Mouse (Mus musculus) neural tube, embryonic 11.5 days (tissue): Measurements from ENCODE around the gene Mdfic. TPM values are rescaled to one million over a fixed set of nuclear protein-coding genes. Genes with fewer than 3 reads are reported as not detected.

Experiments used
- ATAC-seq: fragments of 200-750 bp; cut with Nextera tagmentation; 2 replicates; pipeline ENCODE4 v1.8.0; 2017; ENCODE audit warnings: moderate number of reproducible peaks, mild to moderate bottlenecking, moderate TSS enrichment, moderate library complexity; ENCODE audit not compliant: insufficient read depth, low FRiP score, low TSS enrichment
- DNase-seq: peaks from one replicate; pipeline ENCODE4 v3.0.0-alpha.2; 2015; ENCODE audit warnings: low spot score
- H3K27ac ChIP-seq: fragments of 300-500 bp; sonication (generic); 2 replicates; pipeline ENCODE4 v1.5.1; 2014; ENCODE audit warnings: low read depth, mild to moderate bottlenecking, low read length
- H3K27me3 ChIP-seq: fragments of 300-500 bp; sonication (generic); 2 replicates; pipeline ENCODE4 v1.6.1; 2014; ENCODE audit warnings: mild to moderate bottlenecking, low read length, mixed read lengths; ENCODE audit not compliant: control insufficient read depth, insufficient read depth
- H3K36me3 ChIP-seq: fragments of 300-500 bp; sonication (generic); 2 replicates; pipeline ENCODE4 v1.6.1; 2014; ENCODE audit warnings: mild to moderate bottlenecking, low read length, moderate library complexity, mixed read lengths; ENCODE audit not compliant: control insufficient read depth, insufficient read depth
- H3K4me1 ChIP-seq: fragments of 300-500 bp; sonication (generic); 2 replicates; pipeline ENCODE4 v1.6.1; 2014; ENCODE audit warnings: low read length, mixed read lengths; ENCODE audit not compliant: control insufficient read depth, insufficient read depth
- H3K4me2 ChIP-seq: fragments of 300-500 bp; sonication (generic); 2 replicates; pipeline ENCODE4 v1.6.1; 2014; ENCODE audit warnings: low read depth, mild to moderate bottlenecking, moderate library complexity
- H3K4me3 ChIP-seq: fragments of 300-500 bp; sonication (generic); 2 replicates; pipeline ENCODE4 v1.5.1; 2014; ENCODE audit warnings: low read depth, low read length
- H3K9ac ChIP-seq: fragments of 300-500 bp; sonication (generic); 2 replicates; pipeline ENCODE4 v1.6.1; 2014; ENCODE audit warnings: mild to moderate bottlenecking, low read length
- H3K9me3 ChIP-seq: fragments of 300-500 bp; sonication (generic); 2 replicates; pipeline ENCODE4 v1.6.1; 2016; ENCODE audit warnings: low read length; ENCODE audit not compliant: control insufficient read depth
- WGBS: fragments of 180-500 bp; shearing (Covaris S2); extraction: QIAGEN DNeasy Blood & Tissue Kit; methylation state at CpG from one replicate; pipeline ENCODE4 v1.1.7; 2014; 5-methylcytosine and 5-hydroxymethylcytosine counted together
- polyA plus RNA-seq: library from polyadenylated mRNA; unstranded; fragments of >200 nt; fragmentation: Nextera tagmentation; extraction: Ambion mirVana; gene quantifications from 2 replicates; pipeline ENCODE4 v1.2.1, GENCODE M21; 2014

The Mdfic gene
- polyA plus RNA-seq, 1 experiment from 2014 or later, result 4.0 TPM

DNA sequence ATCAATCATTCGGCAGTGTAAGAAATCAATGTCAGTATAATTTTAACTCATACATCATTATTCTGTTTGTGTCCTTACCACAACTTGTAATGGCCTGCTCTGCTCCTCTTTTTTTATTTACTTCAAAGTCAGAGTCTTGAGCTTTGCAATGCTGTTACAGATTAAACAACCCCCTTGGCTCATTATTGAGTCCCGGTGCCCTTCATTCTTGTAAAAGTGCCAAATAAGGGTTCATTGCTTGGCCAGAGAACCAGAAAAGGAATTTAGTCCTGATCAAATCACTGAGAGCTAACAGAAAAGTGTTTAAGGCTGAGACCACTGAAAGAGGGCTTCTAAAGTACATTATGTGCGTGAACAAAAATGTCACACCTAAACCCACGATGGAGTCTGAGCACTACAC, 10.2 kb downstream of the Mdfic start:
- DNase-seq (no peak), ATAC-seq (no peak)
- H3K36me3 ChIP-seq, result no peaks in the 10 kb centered on the region
- 89% methylated on average over 4 of the region's 4 CpGs for WGBS
- no peak overlapping the region for H3K4me3 ChIP-seq
- H3K4me2 ChIP-seq, result no peak overlapping the region
- no peak overlapping the region for H3K27ac ChIP-seq
- no peaks in the 10 kb centered on the region for H3K27me3 ChIP-seq
- H3K4me1 ChIP-seq, result no peaks in the 10 kb centered on the region
- no peak overlapping the region for H3K9ac ChIP-seq
- no peaks in the 10 kb centered on the region for H3K9me3 ChIP-seq

DNA sequence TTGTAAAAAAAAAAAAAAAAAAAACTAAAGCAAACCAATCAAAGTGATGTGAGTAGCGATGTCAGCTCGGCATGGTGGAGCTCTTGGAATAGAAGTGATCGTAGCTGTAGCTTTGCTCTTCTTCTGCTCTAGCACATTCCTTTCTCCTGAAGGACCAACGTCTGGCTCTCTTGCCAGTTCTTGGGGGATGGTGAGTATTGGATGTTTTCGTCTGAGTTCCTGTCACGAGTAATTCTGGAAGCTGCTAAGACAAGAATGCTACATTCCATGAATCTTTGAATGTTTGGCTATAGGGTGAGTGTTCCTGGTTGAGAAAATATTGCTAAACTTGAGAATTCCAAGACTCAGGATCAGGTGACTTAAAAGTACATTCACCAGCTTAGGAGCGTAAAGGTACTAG, 11.0 kb downstream of the Mdfic start:
- Histone ChIP-seq H3K27me3 (no peaks in the 10 kb centered on the region), H3K4me1 (no peaks in the 10 kb centered on the region), H3K36me3 (no peaks in the 10 kb centered on the region), H3K4me3 (no peak overlapping the region), H3K4me2 (no peak overlapping the region), H3K27ac (no peak overlapping the region), H3K9me3 (no peaks in the 10 kb centered on the region), H3K9ac (no peak overlapping the region)
- DNase-seq (no peak), ATAC-seq (no peak)
- 85% methylated on average over 7 of the region's 7 CpGs for WGBS

DNA sequence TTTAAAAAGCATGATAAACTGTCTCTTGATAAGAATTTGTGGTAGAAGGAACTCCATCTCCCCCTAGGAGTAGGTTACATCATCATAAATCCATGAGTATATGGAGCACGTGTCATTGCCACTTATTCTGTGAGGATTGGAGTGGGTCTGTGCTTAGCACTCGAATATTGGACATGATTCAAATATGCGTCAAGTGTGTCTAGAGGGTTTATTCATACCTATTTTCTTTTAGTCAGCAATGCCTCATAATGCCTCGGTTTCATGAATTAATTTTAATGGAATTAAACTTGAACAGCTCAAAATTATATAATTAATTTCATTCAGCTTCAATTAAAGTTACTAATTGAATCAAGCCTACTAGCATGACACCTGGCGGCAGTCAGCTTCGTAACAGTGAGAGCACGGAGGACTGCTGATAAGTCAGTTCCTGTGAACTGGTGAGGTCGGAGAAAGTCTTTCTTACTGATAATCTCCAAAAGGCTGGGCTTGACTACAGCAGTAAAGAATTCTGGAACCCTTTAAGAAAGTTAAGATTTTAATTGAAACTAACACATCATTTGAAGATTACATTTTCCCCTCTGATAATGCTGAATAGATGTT, 17.0 kb downstream of the Mdfic start:
- no peak for ATAC-seq
- H3K27ac ChIP-seq, result no peak overlapping the region

DNA sequence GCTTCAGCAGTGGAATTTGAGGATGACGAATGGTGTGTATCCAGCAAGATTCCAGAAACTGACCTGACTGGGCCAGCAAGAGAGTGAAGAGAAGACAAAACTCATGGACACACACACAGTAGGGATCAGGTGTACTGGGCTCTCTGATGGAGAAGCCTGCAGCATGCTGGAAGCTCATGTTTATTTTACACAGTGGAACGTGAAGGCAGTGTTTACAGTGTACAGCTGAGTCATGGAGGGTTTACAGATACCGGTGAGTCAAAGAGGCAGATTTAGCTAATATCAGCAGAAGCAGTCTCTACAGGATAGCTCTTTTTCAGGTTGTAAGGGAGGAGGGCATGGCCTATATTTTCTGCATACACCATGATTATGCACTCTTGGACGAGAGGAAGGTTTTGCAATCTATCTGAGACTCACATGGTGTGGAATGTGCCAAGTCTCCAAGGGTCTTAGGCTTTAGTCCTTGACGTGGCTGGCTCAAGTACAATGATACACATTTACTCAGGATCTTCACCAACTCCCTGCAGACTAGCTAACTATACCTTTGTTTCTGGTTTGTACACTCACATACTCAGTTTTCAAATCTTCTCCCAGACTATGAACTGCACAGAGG, 18.0 kb downstream of the Mdfic start:
- DNase-seq (no peak), ATAC-seq (no peak)
- H3K27ac ChIP-seq, result no peak overlapping the region
- H3K9ac ChIP-seq, result no peak overlapping the region
- H3K9me3 ChIP-seq, result no peaks in the 10 kb centered on the region
- no peaks in the 10 kb centered on the region for H3K27me3 ChIP-seq
- 72% methylated on average over 5 of the region's 5 CpGs for WGBS
- no peak overlapping the region for H3K4me2 ChIP-seq
- no peaks in the 10 kb centered on the region for H3K4me1 ChIP-seq
- H3K36me3 ChIP-seq, result no peaks in the 10 kb centered on the region
- H3K4me3 ChIP-seq, result no peak overlapping the region

More for the DNA sequence above, 17.0 kb downstream of the Mdfic start:
- 92% methylated on average over 8 of the region's 8 CpGs for WGBS
- Histone ChIP-seq H3K27me3 (no peaks in the 10 kb centered on the region), H3K36me3 (no peaks in the 10 kb centered on the region), H3K4me3 (no peak overlapping the region), H3K4me2 (no peak overlapping the region), H3K9me3 (no peaks in the 10 kb centered on the region), H3K4me1 (no peaks in the 10 kb centered on the region), H3K9ac (no peak overlapping the region)
- no peak for DNase-seq

DNA sequence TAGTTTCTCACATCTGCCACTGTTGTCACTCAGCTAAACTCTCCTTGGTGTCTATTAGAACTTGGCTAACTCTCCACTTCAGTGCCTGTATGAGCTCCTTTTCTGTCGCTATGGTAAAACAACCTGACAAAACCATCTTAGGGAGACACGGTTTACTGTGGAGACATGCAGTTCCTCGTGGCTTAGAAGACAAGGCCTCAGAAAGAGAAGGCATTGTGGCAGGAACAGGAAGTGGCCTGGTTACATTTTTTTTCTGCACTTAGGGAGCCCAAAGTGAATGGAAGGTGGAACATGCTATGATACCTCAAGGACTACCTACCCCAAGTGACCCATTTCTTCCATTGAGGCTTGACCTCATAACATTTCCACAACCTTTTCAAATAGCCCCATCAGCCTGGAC, 18.7 kb downstream of the Mdfic start:
- no peaks in the 10 kb centered on the region for H3K27me3 ChIP-seq
- no peak overlapping the region for H3K9ac ChIP-seq
- no peak overlapping the region for H3K4me3 ChIP-seq
- no peak for DNase-seq
- H3K27ac ChIP-seq, result no peak overlapping the region
- WGBS, result 86% methylated on average over 3 of the region's 3 CpGs
- ATAC-seq, result no peak
- no peaks in the 10 kb centered on the region for H3K9me3 ChIP-seq
- H3K36me3 ChIP-seq, result no peaks in the 10 kb centered on the region
- H3K4me2 ChIP-seq, result no peak overlapping the region
- no peaks in the 10 kb centered on the region for H3K4me1 ChIP-seq

DNA sequence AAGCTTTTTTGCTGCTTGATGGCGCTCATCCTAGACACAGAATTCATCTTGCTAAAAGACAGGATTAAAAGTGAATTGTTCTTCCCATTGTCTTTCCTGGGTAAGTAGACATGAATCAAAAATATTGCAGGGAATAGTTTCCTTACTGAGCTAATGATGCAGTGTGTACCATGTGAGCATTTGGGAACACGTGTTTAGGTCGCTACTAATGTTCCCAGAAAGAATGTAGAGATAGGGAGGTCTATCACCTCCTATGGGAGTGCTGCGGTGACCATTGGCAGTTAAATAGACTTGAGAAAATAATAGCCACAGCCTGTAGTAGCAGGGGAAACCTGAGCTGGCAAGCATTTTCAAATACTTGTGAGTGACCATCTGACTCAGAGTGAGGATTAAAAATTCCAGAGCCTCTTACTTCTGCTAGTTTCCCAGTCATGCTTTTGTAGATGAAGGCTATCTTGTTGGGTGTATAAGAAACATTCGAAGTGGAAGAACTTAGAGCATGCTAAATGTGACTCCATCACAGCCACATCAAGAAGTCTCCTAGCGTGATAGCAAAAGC, 22.2 kb downstream of the Mdfic start:
- DNase-seq (no peak), ATAC-seq (no peak)

DNA sequence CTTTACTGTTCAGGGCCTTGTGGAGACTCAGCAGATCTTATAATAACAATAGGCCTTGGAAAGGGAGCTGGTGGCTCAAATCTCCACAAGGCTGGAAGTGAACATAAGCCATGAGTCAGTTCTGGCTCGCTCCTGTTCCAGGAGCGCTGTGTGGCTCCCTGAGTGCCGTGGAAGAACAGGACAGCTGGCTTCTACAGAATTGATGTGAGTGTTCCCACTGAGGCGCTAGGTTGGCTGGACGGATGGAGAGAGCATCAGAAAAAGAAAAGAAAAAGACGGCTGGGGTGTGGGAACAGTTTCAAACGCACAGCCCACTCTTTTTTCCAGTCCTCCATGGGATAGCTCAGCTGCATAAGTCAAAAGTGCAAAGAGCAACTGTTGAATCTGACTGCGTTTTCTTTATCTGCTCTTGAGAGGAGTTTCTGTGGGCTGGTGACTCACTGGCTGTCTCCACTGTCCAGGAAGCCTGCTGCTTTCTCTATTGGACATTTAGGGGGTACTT, 22.9 kb downstream of the Mdfic start:
- ATAC-seq, result no peak
- 63% methylated on average over 8 of the region's 8 CpGs for WGBS
- no peak overlapping the region for H3K27ac ChIP-seq

More for the DNA sequence above, 22.2 kb downstream of the Mdfic start:
- H3K36me3 ChIP-seq, result no peaks in the 10 kb centered on the region
- H3K27me3 ChIP-seq, result no peaks in the 10 kb centered on the region
- no peak overlapping the region for H3K4me3 ChIP-seq
- 87% methylated on average over 6 of the region's 6 CpGs for WGBS
- no peak overlapping the region for H3K27ac ChIP-seq
- no peaks in the 10 kb centered on the region for H3K4me1 ChIP-seq
- no peak overlapping the region for H3K9ac ChIP-seq
- no peaks in the 10 kb centered on the region for H3K9me3 ChIP-seq
- no peak overlapping the region for H3K4me2 ChIP-seq

DNA sequence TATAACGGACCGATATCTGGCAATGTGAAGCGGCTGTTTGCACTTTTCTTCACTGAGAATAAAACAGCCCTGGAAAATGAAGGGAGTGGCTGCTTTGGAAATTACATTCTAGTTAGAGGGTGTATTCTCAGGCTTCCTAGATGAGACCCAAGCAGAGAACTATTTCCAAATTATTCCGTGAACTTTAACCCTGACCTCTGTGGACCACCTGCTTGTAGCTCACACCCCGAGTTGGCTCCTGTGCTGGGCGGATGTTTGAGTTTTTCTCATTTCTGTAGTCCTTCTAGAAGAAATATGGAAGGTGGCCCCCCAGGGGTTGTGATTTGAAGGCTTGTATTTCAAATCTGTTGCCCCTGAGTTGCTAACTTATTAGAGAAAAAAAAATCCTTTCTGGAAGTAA, 23.3 kb downstream of the Mdfic start:
- Histone ChIP-seq H3K4me2 (no peak overlapping the region), H3K27me3 (no peaks in the 10 kb centered on the region), H3K27ac (no peak overlapping the region), H3K9me3 (no peaks in the 10 kb centered on the region), H3K4me3 (no peak overlapping the region), H3K4me1 (no peaks in the 10 kb centered on the region), H3K36me3 (no peaks in the 10 kb centered on the region), H3K9ac (no peak overlapping the region)
- DNase-seq (no peak), ATAC-seq (no peak)
- 75% methylated on average over 6 of the region's 6 CpGs for WGBS

More for the DNA sequence above, 22.9 kb downstream of the Mdfic start:
- no peak overlapping the region for H3K4me2 ChIP-seq
- no peaks in the 10 kb centered on the region for H3K27me3 ChIP-seq
- no peak overlapping the region for H3K4me3 ChIP-seq
- no peaks in the 10 kb centered on the region for H3K36me3 ChIP-seq
- no peaks in the 10 kb centered on the region for H3K9me3 ChIP-seq
- DNase-seq, result no peak
- no peaks in the 10 kb centered on the region for H3K4me1 ChIP-seq
- no peak overlapping the region for H3K9ac ChIP-seq

DNA sequence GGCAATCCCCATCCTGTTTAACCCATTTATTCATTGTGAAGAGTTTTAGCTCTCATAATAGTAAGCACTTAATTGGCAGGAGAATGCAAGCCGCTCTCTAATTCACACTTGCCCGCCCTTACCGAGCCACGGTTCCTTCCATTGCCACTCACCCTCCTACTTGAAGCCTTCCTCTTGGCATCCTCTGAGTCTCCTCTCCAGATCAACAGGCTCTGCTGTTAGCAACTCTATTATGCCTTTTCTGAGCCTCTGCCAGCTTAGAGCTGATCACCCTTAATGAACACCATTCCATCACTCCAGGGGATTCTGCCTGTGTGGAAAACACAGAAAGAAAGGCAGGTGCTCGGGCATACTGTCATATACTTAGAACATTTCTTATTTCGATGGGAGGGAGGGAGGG, 24.9 kb downstream of the Mdfic start:
- Histone ChIP-seq H3K27ac (no peak overlapping the region), H3K4me1 (no peaks in the 10 kb centered on the region), H3K27me3 (no peaks in the 10 kb centered on the region), H3K9ac (no peak overlapping the region), H3K4me3 (no peak overlapping the region), H3K4me2 (no peak overlapping the region), H3K36me3 (no peaks in the 10 kb centered on the region), H3K9me3 (no peaks in the 10 kb centered on the region)
- WGBS, result 83% methylated on average over 6 of the region's 6 CpGs
- ATAC-seq (no peak), DNase-seq (no peak)
